Mouse (Mus musculus): ENCODE measurements around the gene Fam240b.

- TF ChIP-seq POLR2A (IDR thresholded peaks at IDR 0.05; ENCODE audit: low read depth, low read length) (no peak), CTCF (conservative IDR thresholded peaks at IDR 0.05; ENCODE audit: insufficient read depth, insufficient read length, low read depth, low read length) (peak; percentile 67)
Measured at GRCm38 (mm10) chr13:64447947-64448346, 49.6 kb downstream of the Fam240b start.
